Mouse (Mus musculus): Measurements from ENCODE around the gene Glrx5.

DNA sequence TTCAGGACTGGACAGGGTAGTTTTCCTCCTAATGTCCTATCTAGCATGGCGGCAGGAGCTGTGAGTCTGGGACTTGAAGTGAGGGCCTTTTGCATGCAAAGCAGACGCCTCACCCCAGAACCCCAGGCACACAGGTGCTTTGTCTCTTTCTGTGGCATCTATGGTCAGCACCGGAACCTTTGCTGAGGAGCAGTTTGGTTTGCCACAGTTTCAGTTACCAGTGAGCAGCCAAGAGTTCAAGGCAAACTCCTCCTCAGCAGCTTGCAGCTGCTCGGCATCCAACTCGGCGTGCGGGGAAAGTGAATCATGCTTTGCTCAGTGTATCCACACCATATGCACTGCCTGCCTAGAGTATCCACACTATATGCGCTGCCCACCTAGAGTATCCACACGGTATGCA lies 9.7 kb upstream of the Glrx5 start:
- TF ChIP-seq CTCF (IDR thresholded peaks at IDR 0.05 in 2 of 3, conservative IDR thresholded peaks at IDR 0.05 in 1 of 3; ENCODE audit: control insufficient read depth in 1 of 3, insufficient read depth in 1 of 3, low read depth in 2 of 3, low read length in 3 of 3, poor library complexity in 1 of 3, severe bottlenecking in 1 of 3) = no peak
- no peak for TF ChIP-seq POLR2A (IDR thresholded peaks at IDR 0.05; ENCODE audit: control insufficient read depth in 1 of 2, insufficient read depth in 1 of 2, low read depth in 1 of 2, low read length in 2 of 2, poor library complexity in 1 of 2)
